Mouse (Mus musculus) gastrocnemius, adult 18-20 months (tissue): ENCODE measurements around the gene Slc4a1ap. TPM values are rescaled to one million over a fixed set of nuclear protein-coding genes. Genes with fewer than 3 reads are reported as not detected.

Experiments used
- DNase-seq: peaks from one replicate; pipeline ENCODE4 v3.0.0; 2021; ENCODE audit warnings: low spot score
- total RNA-seq, 2 experiments: library from RNA; stranded (reverse); gene quantifications; 2 replicates each; pipeline ENCODE4 v1.2.3; 2021

Slc4a1ap gene
- total RNA-seq, 2 experiments from 2014 or later = 21.4 to 24.2 TPM

DNA sequence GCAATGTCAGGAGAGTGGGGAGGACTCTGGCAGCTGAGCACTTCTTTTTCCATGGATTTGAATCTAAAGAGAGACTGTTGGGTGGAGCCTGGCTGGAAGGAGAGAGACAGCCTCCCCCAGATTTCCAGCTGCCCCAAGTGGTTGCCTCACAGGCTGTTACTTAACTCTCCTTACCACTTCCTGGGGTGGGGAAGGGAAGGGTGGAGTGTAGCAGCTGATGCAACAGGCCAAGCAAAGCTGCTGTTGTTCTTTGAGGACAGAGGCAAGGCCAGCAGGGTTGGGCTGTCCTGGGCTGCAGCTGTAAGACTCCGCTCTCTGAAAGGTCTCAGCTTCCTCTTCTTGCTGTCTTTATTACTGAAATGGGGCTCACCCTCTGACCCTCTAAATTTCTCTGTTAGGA lies 75.6 kb downstream of the Slc4a1ap start:
- DNase-seq = peak; percentile 83

DNA sequence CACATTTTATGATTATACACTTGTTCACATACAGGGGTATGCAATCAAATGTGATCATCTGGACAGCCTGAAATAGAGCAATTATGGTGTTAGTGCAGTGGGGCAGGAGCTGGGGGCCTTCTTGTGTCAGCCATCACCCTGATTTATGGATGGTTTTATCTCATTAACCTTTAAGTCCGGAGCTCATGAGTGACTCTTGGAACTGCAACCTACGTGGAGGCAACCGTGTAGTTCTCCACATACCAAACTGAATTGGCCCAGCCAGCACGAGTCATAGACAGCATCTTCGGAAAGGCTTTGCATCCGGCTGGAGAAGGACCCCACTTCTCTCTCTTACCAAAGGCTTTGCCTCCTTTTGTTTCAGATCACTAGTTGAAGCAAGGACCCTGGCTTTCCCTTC lies 77.0 kb downstream of the Slc4a1ap start:
- no peak for DNase-seq

DNA sequence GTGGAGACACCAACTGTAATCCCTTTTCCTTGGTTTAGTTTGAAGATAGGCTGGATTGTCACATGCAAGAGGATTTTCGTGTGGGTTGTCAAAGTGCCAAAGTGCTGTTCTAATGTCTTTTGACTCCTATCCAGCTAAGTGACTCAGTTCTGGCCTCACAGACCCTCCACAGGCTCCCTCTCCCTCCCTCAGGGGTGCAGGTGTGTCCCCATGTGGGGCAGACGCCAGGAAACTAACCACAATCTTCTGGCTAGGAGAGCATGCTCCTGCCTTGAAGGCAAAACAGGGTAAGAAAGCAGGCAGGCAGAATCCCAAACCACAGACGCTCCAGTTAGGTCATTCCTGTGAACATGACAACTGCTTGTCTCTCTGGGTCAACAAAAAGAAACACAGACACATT lies 79.4 kb downstream of the Slc4a1ap start:
- peak; percentile 88 for DNase-seq

Other genes with a start within 250 kb of the Slc4a1ap start
- 10 to 100 TPM; 26.2 to 26.9 TPM for gene Ift172, start 235.9 kb upstream of the Slc4a1ap start, total RNA-seq
- gene Fndc4, start 230.9 kb upstream of the Slc4a1ap start, total RNA-seq = 1 to 10 TPM; 1.5 to 1.6 TPM
- not detected for gene Gckr, start 229.6 kb upstream of the Slc4a1ap start, total RNA-seq
- gene Zfp512, start 74.6 kb upstream of the Slc4a1ap start, total RNA-seq = 10 to 100 TPM; 10.5 to 14.0 TPM
- gene 4930548H24Rik, start 41.3 kb upstream of the Slc4a1ap start, total RNA-seq = not detected
- gene Gpn1, start 32.3 kb upstream of the Slc4a1ap start, total RNA-seq = 10 to 100 TPM; 18.6 to 19.2 TPM
- 10 to 100 TPM; 12.1 to 12.5 TPM for gene Supt7l, start 812 bp downstream of the Slc4a1ap start, total RNA-seq
- 100 to 1,000 TPM; 269 to 270 TPM for gene Mrpl33, start 69.9 kb downstream of the Slc4a1ap start, total RNA-seq
- 1 to 10 TPM; 4.4 to 4.6 TPM for gene Rbks, start 170.6 kb downstream of the Slc4a1ap start, total RNA-seq
- 10 to 100 TPM; 33.3 to 33.8 TPM for gene Babam2, start 170.7 kb downstream of the Slc4a1ap start, total RNA-seq